Mouse (Mus musculus): ENCODE data around the gene Wdr76.
"Not testable (repeated sequence)": the region's sequence is repeated elsewhere in the genome, so short reads cannot be mapped to it uniquely, and the experiment has no call there.

Gene Wdr76

DNA sequence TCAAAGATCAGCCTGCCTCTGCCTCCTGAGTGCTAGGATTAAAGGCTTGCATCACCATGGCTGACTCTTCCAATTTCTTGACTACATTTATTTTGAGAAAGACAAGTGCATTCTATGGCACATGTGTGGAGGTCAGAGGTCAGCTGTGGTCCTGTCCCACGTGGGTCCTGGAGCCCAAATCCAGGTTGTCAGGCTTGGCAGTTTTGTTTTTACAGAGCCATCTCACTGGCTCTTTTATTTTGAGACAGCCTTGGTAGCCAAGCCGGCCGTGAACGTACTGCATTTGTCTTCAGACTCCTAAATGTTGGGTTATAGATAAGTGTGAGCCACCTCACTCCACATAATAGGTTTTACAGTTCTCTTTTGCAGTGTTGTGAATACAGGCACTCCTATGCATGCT lies 12.2 kb downstream of the Wdr76 start:
- DNase-seq (ENCODE audit: low spot score in 2 of 2), result not testable (repeated sequence)

GRCm38 (mm10) chr2:121522006-121522405 lies 15.5 kb downstream of the Wdr76 start:
- DNase-seq (ENCODE audit: low spot score in 2 of 2), result no peak

DNA sequence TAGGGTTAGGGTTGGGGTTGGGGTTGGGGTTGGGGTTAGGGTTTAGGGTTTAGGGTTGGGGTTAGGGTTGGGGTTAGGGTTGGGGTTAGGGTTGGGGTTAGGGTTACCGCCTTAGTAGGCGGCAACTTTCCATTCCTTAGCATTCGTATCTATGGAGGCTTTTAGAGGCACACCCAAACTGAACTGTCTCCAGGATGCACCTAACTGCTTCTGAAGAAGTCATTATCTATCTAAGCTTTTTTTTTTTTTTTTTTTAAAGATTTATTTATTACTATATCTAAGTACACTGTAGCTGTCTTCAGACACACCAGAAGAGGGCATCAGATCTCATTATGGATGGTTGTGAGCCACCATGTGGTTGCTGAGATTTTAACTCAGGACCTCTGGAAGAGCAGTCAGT lies 16.3 kb downstream of the Wdr76 start:
- DNase-seq (ENCODE audit: low spot score in 2 of 2), result not testable (repeated sequence)

DNA sequence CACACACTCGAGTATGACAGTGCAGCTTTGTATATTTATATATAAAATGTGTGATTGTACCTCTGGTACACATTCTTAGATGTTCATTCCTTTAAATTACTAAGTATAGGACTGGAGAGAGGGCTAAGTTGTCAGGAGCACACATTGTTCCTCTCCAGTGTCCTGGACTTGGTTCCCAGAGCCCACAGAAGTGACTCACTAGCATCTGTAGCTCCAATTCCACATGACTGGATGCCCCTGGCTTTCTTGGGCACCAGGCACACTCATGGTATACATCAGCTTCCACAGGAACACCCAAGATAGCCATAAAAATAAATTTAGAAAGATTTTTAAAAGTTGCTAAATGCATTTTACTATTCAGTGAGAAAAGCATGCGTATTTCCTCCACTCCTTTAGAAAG lies 18.5 kb downstream of the Wdr76 start:
- DNase-seq (ENCODE audit: low spot score in 2 of 2), result no peak

- no peak for DNase-seq (ENCODE audit: low spot score in 2 of 2)
Measured at GRCm38 (mm10) chr2:121544829-121545228, 38.3 kb downstream of the Wdr76 start.

DNA sequence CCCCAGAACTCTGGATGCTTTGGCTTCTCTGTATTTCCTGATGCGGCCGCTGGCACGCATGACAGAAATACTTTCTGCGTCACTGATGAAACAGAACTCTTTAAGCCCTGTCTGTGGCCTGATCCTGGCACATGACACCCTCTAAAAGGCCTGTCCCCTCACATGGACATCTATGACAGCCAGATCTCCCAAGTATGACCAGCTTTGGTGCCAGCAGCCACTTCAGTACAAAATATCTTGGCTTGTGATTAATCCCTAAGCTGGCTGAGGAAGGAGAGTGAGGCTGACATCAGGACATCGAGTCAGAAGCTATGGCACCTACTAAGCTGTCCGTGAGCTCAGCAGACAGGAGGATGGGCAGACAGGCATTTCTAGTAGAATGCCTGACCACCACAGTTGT lies 43.1 kb downstream of the Wdr76 start:
- peak; percentile 75 to 80 for DNase-seq (ENCODE audit: low spot score in 2 of 2)

DNA sequence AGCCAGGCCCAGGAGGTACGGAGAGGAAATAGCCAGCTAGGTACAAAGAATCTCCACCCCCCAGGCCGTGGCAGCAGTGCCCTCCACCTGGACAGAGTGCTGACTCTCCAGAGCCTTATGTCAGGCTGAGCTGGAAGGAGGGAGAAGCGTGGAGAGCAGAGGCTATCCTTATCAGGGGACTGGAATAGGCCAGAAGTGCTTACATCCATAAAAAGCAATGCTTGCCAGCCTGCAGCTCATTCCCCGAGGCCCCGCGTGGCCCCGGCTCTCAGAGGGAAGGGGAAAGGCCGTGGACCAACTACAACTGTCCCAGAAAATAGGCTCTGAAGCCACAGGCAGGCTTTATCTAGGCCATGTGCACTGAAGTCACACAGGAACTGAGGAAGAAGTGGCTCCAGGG lies 44.7 kb downstream of the Wdr76 start:
- peak; percentile 70 to 76 for DNase-seq (ENCODE audit: low spot score in 2 of 2)

DNA sequence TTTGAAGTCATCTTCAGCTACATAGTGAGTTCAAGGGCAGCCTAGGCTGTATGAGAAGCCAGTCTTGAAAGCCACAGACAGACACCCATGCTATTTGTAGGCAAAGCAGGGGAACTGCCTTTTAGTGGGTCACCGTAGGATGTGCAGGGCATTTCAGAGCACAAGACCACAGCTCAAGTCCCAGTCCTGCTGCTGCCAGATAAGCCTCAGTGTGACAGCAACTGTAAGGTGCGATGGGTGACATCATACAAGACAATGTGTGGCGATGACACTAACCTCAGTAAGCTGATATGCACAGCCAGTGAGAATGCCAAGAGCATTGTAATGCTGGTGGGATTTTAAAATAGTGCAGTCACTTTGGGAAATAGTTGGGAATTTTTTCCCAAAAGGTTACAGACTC lies 56.6 kb downstream of the Wdr76 start:
- DNase-seq (ENCODE audit: low spot score in 2 of 2), result no peak

DNA sequence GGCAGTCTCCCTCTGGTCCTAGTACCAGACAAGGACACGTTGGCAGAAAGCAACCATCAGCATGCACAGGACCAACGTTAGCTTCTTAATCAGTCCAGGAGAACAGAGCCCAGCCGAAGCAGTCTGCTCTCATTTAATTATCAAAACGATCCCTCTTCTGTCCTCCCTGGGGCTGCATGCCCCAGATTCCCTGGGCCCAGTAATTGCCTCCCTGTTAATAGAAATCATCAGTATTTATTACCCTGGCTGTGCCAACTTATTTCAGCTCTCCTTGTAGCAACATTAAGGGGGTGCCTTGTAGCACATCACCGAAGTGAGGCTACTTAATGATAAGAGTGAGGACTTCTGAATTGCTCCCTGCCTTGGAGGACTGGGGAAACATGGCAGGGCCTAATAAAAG lies 59.4 kb downstream of the Wdr76 start:
- DNase-seq (ENCODE audit: low spot score in 2 of 2), result no peak

DNA sequence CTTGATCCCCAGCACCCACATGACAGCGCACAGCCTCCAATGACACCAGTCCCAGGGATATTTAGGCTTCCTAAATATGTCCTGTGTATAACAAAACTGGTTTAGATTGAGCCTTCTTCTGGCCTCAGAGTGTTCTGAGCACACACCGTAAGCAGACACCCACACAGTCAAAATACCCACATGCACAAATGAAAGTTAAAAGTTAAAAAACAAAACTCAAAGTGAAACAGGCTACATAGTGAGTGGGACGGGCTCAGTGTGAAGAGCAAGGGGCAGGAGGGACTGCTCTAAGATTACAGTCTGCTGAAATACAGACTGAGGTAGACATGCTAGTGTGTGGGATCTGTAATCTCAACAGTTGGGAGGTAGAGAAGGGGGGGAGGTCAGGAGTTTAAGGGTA lies 63.5 kb downstream of the Wdr76 start:
- no peak for DNase-seq (ENCODE audit: low spot score in 2 of 2)

- no peak for DNase-seq (ENCODE audit: low spot score in 2 of 2)
Measured at GRCm38 (mm10) chr2:121570999-121571655, 64.6 kb downstream of the Wdr76 start.

DNA sequence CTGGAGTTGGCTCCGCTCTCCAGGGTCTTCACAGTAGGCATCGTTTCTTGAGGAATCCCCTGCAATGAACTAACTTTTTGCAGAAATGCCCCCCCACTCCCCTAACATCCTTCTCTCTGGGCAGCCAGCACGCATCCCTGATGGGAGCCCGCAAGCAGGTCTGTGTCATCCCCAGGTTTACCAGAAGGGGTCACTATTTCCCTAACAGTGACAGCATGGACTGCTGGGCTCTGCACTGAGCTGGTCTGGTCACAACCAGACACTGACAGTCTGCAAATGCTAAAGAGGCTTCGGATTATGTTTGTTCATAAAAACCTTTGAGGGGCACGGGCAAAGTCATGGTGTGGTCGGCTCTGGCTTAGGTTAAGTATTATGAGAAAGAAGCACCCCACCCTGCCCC lies 65.3 kb downstream of the Wdr76 start:
- DNase-seq (ENCODE audit: low spot score in 2 of 2), result peak; percentile 68 to 79

DNA sequence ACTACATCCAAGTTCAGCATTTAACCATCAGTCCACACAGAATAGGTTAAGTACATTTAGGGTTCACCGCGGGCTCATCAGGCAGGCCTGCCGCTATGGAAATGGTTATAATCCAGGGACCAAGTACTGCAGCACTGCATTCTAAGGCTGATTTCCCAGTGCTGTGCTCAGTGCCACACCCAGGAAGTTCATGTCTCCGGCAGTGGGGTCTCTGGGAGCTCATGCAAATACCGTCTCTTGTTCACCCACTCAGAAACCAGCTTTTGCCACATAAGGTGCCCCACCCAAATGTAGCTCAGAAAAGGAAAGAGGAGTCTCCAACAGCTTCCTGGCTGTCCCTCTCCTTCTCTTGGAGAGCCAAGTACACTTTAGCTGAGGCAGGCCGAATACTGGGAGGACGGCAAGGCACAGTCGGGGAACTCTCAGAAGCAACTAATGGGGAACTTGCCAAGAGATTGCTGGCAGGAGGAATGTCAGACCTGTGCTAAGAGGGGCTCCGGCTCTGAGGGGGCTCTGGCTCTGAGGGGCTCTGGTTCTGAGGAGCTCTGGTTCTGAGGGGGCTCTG lies 67.6 kb downstream of the Wdr76 start:
- no peak for DNase-seq (ENCODE audit: low spot score in 2 of 2)

DNA sequence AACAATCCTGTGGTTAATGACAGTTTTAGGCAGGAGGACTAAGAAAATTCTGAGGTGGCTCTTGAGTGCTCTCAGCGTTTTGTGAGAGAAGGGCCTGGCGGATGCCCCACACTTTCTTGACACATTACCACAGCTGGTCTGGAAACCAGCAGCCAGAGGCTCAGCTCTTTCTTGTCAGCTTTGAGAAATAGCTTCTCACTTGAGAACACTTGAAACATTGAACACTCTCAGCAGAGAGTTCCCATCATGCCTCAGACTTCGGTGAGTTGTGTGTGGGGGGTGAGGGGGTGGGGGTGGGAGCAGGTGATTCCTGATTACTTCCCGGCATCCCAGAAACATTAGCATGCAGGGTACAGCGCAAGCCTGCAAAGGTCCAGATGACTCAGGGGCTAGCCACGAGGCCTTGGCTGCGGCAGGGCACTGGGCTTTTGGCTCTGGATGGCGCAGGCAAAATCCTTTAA lies 69.2 kb downstream of the Wdr76 start:
- DNase-seq (ENCODE audit: low spot score in 2 of 2), result no peak

- DNase-seq (ENCODE audit: low spot score in 2 of 2), result peak; percentile 36 to 53
Measured at GRCm38 (mm10) chr2:121582809-121583376, 76.4 kb downstream of the Wdr76 start.

- DNase-seq (ENCODE audit: low spot score in 2 of 2), result peak; percentile 41 to 64
Measured at GRCm38 (mm10) chr2:121583468-121584116, 77.1 kb downstream of the Wdr76 start.

DNA sequence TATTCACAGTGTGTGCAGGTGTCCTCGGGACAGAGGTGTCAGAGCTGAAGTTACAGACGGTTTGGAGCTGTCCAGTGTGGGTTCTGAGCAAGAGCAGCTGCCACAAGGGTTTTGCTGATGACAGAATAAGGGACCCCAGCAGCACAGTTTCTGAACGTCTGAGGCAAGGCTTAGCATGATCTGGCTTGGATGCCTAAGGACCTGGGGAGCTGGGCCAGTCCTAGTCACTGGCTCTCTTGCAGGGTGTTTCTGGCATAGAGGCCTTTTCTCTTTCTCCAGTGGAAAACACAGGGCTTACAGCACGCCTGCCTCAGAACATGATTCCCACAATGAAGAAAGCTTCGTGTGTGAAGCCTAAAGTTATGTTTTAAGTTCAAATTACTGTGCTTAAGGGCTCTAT lies 78.2 kb downstream of the Wdr76 start:
- DNase-seq (ENCODE audit: low spot score in 2 of 2), result no peak

- DNase-seq (ENCODE audit: low spot score in 2 of 2), result no peak
Measured at GRCm38 (mm10) chr2:121587523-121588308, 81.2 kb downstream of the Wdr76 start.

- peak; percentile 71 to 76 for DNase-seq (ENCODE audit: low spot score in 2 of 2)
Measured at GRCm38 (mm10) chr2:121588309-121588694, 81.8 kb downstream of the Wdr76 start.

DNA sequence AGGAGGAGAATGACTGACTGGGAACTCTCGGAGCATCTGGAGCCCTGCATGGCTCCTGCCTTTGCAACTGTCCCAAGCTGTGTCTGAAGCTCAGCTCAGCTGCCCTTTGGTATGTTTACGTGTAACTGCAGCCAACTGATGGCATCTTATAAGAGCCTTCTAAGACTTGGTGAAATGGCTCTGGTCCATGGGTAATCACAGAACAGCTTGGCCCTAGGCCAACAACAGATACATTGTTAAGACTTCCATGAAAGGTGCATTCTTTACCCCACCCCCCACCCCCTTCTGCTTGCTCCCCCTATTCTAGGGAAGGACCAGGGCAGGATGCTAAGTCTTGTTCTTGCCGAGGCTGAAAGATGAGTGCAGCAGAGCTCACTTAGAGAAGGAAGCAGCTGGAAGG lies 87.6 kb downstream of the Wdr76 start:
- DNase-seq (ENCODE audit: low spot score in 2 of 2), result no peak

Data from heart, adult 9 months (tissue).